Mouse (Mus musculus) small intestine, adult 2 months (tissue): ENCODE data around the gene Cdh23. TPM values are rescaled to one million over a fixed set of nuclear protein-coding genes. Genes with fewer than 3 reads are reported as not detected.

ENCODE experiments used
- H3K27ac ChIP-seq: fragments of 200-500 bp; 2 replicates; pipeline ENCODE4 v1.5.1; 2012; ENCODE audit warnings: low read depth, low read length, control low read depth, inconsistent platforms; ENCODE audit not compliant: insufficient read depth
- H3K27me3 ChIP-seq: fragments of 200-500 bp; 2 replicates; pipeline ENCODE4 v1.6.1; 2012; ENCODE audit warnings: mild to moderate bottlenecking, moderate library complexity, low read length, inconsistent platforms; ENCODE audit not compliant: control insufficient read depth, insufficient read depth
- H3K36me3 ChIP-seq: fragments of 200-500 bp; 2 replicates; pipeline ENCODE4 v1.6.1; 2012; ENCODE audit warnings: mild to moderate bottlenecking, low read length, control low read depth, inconsistent platforms; ENCODE audit not compliant: control insufficient read depth, insufficient read depth
- H3K4me1 ChIP-seq: fragments of 200-500 bp; 2 replicates; pipeline ENCODE4 v1.6.1; 2012; ENCODE audit warnings: low read length, inconsistent platforms, mixed read lengths; ENCODE audit not compliant: control insufficient read depth, insufficient read depth, insufficient read length
- H3K4me3 ChIP-seq: fragments of 200-500 bp; 2 replicates; pipeline ENCODE4 v1.5.1; 2012; ENCODE audit warnings: low read depth, mild to moderate bottlenecking, control low read depth, inconsistent platforms, low read length, moderate library complexity
- CTCF ChIP-seq: fragments of 200-500 bp; IDR thresholded peaks from 2 replicates; pipeline ENCODE4 v1.5.1; 2012; ENCODE audit warnings: low read depth, mild to moderate bottlenecking, control low read depth, inconsistent platforms, low read length, moderate library complexity, mixed read lengths; ENCODE audit not compliant: insufficient replicate concordance, insufficient read length; ENCODE audit errors: extremely low read depth
- POLR2A ChIP-seq: fragments of 200-500 bp; IDR thresholded peaks from 2 replicates; pipeline ENCODE4 v1.6.1; 2012; ENCODE audit warnings: low read depth, mild to moderate bottlenecking, control low read depth, inconsistent platforms, low read length, moderate library complexity
- WGBS: fragments of 180-500 bp; shearing (Covaris S2); methylation state at CpG from one replicate; pipeline ENCODE4 v1.1.7; 2018; 5-methylcytosine and 5-hydroxymethylcytosine counted together
- polyA plus RNA-seq: library from polyadenylated mRNA; depleted of rRNA; stranded (reverse); fragments of >200 nt; gene quantifications from 2 replicates; pipeline ENCODE4 v1.2.3, GENCODE M21; 2012

Gene Cdh23
- polyA plus RNA-seq, 1 experiment, result 0.35 TPM

DNA sequence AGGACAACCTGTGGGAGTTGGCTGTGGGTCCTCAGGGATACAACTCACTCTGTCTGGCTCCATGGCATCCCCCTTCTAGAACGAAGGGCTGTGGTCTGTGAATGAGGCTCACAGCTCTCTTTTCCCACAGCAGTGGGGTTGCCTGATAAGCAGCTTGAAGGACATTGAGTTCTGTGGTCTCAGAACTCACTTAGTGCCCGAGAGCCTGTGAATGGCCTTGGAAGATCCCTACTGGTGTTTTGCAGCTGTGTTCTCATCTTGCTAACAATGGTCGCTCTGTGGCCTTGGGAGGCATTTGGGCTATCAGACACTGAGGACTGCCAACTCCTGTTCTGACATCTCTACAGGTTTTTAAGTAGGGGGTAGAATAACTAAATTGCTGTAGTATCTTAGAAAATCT lies 400.9 kb downstream of the Cdh23 start:
- TF ChIP-seq POLR2A (no peak), CTCF (no peak)
- Histone ChIP-seq H3K27ac (no peak overlapping the region), H3K4me1 (peaks cover 8% of the 10 kb centered on the region), H3K36me3 (peaks cover 78% of the 10 kb centered on the region), H3K27me3 (no peaks in the 10 kb centered on the region), H3K4me3 (no peak overlapping the region)
- 77% methylated on average over 3 of the region's 3 CpGs for WGBS

DNA sequence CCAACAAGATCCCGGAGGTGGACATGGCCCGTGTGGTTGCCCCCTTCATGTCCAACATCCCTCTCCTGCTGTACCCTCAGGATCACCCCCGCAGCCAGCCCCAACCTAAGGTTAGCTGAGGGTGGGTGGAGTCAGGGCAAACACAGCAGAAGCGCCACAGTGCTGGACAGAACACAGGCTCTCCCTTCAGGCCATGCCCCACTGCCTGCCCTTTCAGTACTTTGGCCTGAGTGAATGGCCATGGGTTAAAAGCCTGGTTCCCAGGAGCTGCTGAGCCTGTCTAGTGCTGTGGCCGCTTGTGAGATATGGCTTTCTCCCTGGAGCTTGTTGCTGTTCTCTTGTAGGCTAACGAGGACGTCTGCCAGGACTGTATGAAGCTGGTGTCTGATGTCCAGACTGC lies 401.7 kb downstream of the Cdh23 start:
- WGBS, result 88% methylated on average over 7 of the region's 7 CpGs
- H3K27me3 ChIP-seq, result no peaks in the 10 kb centered on the region
- H3K27ac ChIP-seq, result no peak overlapping the region
- peaks cover 71% of the 10 kb centered on the region for H3K36me3 ChIP-seq
- TF ChIP-seq POLR2A, result no peak
- TF ChIP-seq CTCF, result no peak
- no peak overlapping the region for H3K4me3 ChIP-seq
- H3K4me1 ChIP-seq, result peaks cover 15% of the 10 kb centered on the region

DNA sequence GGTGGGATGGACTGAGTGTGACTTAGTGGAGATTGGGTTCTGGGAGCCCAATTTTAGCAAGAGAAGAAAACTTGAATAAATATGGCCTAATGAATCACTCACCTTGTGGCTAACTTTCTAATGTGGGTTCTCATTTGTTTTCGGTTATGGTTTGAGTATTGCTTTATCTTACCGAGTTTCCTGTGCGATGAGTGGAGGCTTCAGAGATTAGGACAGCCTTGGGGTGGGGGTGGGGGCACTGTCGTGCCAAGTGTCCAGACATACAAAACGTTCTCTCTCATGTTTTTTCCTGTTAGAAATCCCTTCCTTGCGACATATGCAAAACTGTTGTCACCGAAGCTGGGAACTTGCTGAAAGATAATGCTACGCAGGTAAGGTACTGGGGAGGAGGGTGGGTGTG lies 404.1 kb downstream of the Cdh23 start:
- TF ChIP-seq CTCF (no peak), POLR2A (no peak)
- Histone ChIP-seq H3K27me3 (no peaks in the 10 kb centered on the region), H3K36me3 (peaks cover 51% of the 10 kb centered on the region), H3K27ac (no peak overlapping the region), H3K4me3 (no peak overlapping the region), H3K4me1 (peaks cover 24% of the 10 kb centered on the region)
- 80% methylated on average over 8 of the region's 8 CpGs for WGBS

GRCm38 (mm10) chr10:60290739-60291110 lies 405.6 kb downstream of the Cdh23 start:
- H3K27ac ChIP-seq, result no peak overlapping the region
- H3K4me1 ChIP-seq, result peaks cover 27% of the 10 kb centered on the region
- TF ChIP-seq CTCF (no peak), POLR2A (no peak)
- no peak overlapping the region for H3K4me3 ChIP-seq
- 72% methylated on average over 8 of the region's 8 CpGs for WGBS
- H3K36me3 ChIP-seq, result peaks cover 42% of the 10 kb centered on the region
- H3K27me3 ChIP-seq, result no peaks in the 10 kb centered on the region

DNA sequence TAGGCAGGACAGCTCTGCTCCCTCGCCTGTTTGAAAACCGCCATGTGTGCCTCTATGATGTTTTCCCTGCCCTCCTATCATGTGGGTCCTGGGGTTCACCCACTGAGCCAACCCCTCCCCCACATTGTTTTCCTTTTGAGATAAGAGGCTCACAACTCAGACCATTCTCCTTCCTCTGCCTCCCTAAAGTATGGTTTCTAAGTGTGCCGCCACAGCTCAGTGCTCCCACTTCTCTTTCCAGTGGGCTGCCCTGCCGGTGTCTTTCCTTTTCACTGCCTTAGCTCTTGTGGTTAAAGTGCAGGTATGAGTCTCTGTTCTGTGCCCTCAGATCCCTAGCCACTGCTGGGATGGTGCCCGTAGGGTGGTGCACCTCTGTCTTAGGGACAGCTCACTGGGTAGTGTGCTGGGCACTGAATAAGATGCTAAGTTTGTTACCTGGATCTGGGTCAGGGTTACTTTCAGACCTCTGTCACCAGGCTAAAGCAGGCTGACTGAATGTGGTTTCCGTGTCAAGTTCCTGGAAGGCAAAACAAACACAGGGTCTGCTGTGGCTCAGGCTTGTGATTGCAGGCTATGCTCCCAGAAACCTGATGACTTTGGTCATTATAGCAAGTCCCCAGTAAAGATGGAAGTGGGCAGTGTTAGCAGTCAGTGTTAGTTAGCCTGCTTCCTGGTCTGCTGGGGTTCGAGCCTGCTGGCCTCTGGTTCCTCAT lies 406.1 kb downstream of the Cdh23 start:
- TF ChIP-seq POLR2A (no peak), CTCF (no peak)
- no peak overlapping the region for H3K27ac ChIP-seq
- H3K4me1 ChIP-seq, result peaks cover 31% of the 10 kb centered on the region
- no peak overlapping the region for H3K4me3 ChIP-seq
- peaks cover 37% of the 10 kb centered on the region for H3K36me3 ChIP-seq
- no peaks in the 10 kb centered on the region for H3K27me3 ChIP-seq
- 40% methylated on average over 7 of the region's 7 CpGs for WGBS

DNA sequence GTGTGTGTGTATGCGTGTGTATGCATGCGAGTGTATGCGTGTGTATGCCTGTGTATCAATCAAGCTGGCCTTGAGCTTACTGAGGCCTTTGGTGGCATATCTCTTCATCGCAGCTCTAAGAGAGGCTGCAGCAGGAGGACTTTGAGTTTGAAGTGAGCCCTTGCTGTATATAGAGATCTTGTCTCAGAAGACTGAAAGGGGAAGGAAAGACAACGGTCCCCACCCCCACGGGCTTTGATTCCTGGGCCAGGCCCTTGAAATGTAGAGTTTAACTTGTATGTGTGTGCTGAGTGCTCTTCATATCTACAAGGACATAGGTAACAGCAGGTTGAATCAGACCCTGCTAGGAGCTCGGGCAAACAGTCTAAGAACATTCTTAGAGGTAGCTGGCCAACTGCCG lies 407.1 kb downstream of the Cdh23 start:
- H3K27ac ChIP-seq, result no peak overlapping the region

GRCm38 (mm10) chr10:60287726-60288125 lies 408.6 kb downstream of the Cdh23 start:
- Histone ChIP-seq H3K4me1 (peaks cover 49% of the 10 kb centered on the region), H3K36me3 (peaks cover 12% of the 10 kb centered on the region), H3K27ac (no peak overlapping the region), H3K4me3 (no peak overlapping the region), H3K27me3 (no peaks in the 10 kb centered on the region)
- 63% methylated on average over 2 of the region's 2 CpGs for WGBS
- no peak for TF ChIP-seq POLR2A
- no peak for TF ChIP-seq CTCF

More for the DNA sequence above, 407.1 kb downstream of the Cdh23 start:
- H3K4me1 ChIP-seq, result peaks cover 39% of the 10 kb centered on the region
- WGBS, result 55% methylated on average over 8 of the region's 8 CpGs
- TF ChIP-seq CTCF (no peak), POLR2A (no peak)
- H3K4me3 ChIP-seq, result no peak overlapping the region
- H3K27me3 ChIP-seq, result no peaks in the 10 kb centered on the region
- H3K36me3 ChIP-seq, result peaks cover 27% of the 10 kb centered on the region
